Mouse (Mus musculus) adrenal gland, postnatal 10 days (tissue): ENCODE results near the gene Stam. TPM values are rescaled to one million over a fixed set of nuclear protein-coding genes. Genes with fewer than 3 reads are reported as not detected.

Experiments used
- DNase-seq: peaks from one replicate; pipeline ENCODE4 v3.0.0; 2021; ENCODE audit warnings: mixed read lengths
- total RNA-seq, 2 experiments: library from RNA; stranded (reverse); gene quantifications; 2 replicates each; pipeline ENCODE4 v1.2.3; 2021

The Stam gene
- total RNA-seq, 2 experiments from 2014 or later, result 41.6 to 44.3 TPM

DNA sequence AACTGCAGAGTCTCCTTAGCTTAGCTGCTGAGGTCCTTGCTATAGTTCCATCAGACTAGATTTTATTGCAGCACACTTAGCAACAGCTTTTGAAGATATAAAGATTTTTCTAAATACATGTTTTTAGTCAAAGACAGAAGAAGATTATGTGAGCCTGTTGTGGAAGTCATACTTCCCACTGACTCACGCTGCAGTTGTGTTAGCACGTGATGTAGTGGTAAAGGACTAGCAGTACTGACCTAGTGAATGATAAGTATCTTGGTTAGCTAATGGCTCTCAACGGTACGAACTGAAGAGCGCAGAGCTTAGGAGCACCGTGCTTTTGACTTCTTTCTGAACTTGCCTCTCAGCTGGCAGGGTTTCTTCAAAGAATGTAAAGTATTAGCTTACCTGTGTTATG, 52.5 kb downstream of the Stam start:
- no peak for DNase-seq

DNA sequence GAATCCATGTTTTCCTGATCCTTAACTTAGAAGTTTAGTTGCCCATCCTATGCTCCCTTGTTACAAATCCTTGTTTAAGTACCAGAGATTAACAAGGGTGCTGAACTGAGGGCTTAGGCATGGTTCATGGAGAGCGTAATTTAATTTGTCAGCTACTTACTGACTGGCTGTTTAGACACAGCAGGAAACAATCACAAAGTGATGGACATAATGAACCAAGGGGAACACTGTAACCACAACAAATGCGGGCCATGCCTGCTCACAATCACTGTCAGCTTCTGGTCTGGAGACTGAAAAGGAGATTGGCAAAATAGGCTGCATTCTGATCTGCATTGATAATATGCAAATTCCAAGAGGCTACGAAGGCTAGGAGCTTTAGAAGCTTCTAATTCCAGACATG, 53.7 kb downstream of the Stam start:
- no peak for DNase-seq

DNA sequence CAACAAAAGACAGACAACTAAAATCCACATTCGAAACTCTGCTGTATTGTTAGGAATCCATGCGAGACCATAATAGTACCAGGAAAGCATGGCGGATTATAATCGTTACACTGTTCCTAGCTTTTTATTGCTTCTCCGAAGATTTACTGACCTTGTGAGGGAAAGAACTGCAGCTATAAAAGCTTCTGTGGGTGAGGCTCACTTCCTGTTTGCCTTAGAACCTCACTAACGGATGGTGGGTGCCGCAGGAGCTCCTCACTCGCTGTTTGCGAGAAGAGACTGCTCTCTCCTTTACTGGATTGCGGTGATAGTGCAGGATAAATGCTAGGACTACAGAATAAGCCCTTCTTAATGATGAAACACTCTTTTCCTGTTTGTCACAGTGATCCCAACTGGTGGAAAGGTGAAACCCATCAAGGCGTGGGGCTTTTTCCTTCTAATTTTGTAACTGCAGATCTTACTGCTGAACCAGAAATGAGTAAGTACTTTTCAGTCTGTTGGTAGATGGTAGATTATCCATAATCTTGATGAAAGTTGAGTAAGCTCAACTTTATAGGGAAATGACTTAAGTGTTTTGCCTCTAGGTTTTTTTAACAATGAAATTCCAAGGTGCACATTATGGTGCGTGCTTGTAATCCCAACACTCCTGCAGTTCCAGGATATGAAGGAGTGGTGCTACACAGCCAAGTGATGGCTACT, 56.9 kb downstream of the Stam start:
- DNase-seq, result no peak

DNA sequence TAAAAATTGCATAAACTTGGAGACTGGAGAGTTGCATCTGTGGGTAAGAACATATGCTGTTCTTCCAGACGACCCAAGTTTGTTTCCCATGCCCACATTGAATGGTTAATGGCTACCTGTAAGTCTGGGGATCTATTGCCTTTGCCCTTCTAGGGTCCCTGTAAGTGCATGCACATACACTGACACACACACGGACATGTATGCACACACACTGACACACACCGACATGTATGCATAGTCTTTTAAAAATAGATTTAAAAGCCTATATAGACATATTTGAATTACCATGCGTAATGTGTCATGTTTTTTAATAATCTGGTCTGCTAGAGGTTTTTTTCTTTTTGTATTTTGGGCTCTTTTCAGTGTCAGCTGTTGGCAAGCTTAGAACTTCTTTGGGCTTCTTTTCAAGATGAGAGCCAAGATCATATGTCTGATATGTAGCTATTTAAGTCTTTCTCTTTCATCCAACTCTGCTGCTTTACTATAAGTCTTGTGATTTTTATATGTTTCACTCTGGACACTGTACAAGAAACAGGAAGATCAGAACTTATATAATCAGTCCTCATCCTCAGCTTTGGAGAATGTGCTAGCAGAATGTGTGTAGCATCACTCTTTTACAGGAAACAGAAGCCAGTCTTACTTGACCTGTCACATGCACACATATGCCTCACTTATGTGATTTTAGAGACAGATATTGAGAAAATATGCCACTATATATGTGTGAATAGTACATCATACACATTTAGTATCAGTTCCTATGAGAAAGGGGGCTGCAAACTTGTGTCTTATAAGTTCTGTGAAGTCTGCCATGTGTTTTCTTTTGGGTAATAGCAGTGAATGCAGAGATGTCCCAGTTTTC, 58.8 kb downstream of the Stam start:
- no peak for DNase-seq

DNA sequence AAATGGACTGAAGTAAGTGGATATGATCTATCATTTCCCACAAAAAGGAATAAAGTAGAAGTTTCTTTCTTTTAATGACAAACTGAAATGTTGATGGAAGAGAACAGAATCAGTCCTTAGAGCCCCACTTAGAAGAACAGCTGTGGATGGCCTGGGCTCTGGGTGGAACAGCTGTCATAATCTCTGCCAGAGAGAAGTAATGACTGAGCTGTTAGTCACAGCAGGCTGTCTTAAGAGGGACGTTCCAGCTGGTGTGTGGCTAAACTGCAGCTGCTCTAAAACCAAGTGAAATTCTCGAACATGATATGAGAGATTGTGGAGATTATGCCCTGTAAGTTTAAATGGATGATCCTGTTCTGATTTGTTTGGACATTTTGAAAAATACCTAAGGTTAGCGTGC, 63.0 kb downstream of the Stam start:
- DNase-seq, result no peak

DNA sequence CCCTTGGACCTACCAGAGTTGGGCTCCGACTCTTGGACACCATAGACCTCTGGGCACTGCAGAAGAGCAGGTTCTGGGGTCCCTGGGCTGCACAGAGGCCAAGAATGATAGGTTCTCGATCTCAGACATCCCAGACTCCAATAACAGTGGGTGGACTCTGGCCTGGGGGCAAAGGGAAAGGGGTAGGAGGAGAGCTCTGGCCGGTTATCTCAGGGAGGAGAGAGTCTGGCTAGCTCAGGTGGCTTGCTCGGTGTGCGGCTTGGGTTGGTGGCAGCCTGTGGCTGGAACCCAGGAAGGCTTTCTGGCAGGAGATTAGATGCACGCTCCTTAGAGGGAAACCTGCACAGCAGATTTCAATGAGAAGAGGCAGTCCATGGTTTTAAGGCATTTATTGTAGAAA, 65.7 kb downstream of the Stam start:
- DNase-seq, result no peak

DNA sequence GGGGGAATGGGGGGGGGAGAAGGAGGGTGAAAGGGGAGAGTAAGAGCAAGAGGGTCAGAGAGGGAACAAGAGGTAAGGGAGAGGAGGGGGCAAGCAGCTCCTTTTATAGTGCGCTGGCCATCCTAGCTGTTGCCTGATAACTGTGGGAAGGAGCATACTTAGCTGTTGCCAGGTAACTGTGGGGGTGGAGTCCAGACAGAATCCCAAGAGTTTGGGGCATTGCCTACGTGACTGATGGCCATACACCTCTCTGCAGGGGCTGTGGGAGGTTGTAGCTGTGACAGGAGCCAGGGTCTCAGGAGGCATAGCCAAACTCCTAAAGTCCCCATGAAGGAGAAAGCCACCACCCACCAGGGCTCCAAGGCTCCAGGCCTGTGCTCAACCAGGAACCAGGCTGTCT, 66.1 kb downstream of the Stam start:
- no peak for DNase-seq

DNA sequence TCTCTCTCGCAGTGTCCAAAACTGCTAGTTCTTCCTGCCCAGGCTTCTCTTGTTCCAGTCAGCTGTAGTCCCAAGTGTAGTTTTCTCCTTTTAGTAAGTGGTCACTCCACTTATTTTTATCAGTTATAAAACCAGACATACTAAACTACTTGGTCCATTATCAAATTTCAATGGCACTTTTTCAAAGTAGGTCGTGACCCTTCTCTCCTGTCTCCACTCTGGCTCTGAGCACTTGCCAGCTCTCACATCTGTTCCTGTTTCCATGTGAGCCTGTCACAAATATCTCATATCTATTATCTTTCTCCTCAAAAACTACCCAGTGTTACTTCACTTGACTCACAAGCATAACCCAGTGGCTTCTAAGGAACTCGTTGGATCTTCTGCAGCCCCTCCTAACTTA, 71.4 kb downstream of the Stam start:
- no peak for DNase-seq

DNA sequence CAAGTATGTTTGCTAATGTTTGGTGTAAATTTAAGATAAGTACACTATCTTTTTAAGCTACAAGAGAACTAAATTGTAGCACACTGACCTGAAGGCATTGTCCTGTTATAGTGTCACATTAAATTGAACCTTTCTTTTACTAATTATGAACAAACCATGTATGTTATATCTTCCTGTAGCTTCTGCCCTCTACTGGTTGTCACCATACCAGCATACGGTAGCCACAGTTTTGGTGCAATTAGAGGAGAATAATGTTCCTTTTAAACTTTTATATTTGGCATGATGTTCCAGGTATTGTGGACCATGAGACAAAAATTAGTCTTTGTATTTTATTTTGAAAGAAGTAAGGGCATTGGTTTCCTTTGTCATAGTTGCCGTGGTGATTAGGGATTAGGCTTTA, 73.0 kb downstream of the Stam start:
- DNase-seq, result no peak

DNA sequence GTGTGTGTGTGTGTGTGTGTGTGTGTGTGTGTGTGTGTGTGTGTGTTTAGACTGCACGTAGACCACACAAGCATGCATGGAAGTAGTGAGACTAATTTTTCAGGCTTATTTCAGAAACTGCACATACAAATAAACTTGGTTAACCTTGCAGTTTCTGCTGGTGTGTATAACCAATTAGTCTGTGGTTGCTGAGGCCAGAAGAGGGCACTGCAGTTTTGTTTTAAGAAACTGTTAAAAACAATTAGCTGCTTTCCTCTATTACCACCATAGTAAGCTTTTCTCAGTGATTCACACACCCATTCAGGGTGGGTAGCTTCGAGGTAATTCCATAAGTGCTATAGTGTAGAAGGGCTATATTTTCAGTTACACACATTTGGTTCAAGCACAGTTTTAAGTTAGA, 76.9 kb downstream of the Stam start:
- no peak for DNase-seq

DNA sequence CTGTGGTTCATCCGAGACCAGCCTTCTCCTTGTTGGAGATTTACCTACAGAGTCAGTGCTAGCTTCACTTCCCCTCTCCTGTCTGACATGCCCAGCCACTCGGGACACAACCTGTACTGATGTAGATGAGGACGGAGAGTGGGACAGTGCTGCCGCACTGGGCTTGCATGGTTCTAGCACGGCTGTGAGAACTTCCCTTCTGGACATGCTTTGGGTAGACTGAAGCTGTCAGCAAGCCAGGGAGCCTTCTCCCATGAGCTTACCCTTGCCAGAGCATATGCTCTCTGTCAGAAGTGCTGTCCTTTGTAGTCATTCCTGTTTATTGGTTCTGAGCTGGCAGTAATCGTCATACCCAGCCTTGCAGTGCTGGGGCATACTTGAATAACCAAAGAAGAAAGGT, 78.0 kb downstream of the Stam start:
- no peak for DNase-seq

DNA sequence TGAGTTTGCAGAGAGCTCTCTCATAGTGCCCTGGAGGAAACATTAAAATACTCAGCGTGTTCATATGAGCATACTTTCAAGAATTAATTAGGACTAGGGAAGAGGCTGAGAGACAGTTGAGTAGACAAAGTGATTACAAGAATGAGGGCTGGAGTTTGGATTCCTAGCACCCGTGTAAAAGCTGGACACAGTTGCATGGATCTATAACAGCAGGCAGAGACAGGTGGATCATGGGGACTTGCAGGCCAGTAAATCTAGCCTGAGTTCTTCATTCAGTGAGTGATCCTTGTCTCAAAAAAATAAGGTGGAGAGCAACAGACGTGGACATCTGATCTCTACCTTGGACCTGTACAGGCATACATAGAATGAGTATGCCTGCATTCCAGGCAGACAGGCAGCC, 85.1 kb downstream of the Stam start:
- DNase-seq, result no peak

DNA sequence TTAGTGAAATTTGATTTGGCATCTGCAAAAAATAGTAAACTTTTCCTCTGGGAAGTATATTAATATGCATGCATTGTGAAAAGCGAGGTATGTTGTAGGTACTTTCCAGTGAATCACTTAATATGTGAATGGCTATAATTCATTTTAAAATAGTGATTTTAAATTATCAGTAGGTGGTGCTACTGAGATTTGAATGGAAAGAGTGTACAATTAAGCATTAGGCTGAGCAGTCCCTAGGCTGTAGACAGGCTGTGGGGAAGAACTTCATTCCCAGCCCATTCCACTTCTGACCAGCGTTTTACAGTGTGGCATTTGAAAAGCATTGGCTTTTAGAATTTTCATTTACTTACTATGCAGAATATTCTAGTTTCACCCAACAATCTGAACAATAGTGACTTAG, 85.9 kb downstream of the Stam start:
- DNase-seq, result no peak

DNA sequence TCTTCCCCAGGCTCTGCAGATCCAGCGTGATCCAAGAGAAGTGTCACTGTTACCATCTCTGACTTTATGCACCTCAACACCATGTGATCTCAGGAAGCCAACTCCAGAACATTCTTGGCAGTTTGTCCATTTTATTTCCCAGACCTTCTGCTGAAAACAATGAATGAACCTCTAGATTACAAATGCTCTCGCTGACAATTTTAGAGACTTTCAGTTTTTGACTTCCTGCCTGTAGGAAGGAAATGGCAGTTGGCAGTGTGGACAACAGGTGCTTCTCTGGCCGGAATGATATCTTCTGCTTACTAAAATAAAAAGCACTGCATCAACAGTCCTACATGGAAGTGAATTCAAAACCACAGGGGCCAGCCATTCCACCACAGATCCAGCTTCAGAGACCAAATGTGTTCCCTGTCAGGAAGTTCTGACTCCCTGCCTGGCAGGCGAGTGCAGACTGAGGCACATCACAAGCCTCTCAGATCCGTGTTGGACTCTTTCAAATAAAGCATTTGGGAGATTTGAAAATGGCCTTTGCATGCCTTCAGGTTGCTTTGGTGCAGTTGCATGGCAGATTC, 90.6 kb downstream of the Stam start:
- DNase-seq, result no peak

DNA sequence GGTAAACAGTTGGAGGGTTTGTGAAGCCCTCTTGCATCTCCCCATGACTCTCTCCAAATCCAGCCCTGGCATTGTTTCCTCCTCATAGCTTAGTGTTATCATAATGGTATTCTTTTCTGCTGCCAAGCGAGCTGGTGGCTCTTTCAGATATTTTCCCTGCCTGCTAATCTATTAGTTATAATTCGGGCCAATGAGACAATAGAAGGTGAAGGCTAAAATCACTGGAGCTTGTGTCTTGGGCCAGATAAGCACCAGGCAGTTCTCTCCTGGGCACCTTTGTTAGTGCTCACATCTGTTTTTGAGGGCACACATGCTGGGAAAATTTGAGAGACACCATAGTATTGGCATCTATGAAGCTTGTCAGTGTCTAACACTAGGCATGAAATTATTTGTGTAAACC, 91.2 kb downstream of the Stam start:
- DNase-seq, result no peak

DNA sequence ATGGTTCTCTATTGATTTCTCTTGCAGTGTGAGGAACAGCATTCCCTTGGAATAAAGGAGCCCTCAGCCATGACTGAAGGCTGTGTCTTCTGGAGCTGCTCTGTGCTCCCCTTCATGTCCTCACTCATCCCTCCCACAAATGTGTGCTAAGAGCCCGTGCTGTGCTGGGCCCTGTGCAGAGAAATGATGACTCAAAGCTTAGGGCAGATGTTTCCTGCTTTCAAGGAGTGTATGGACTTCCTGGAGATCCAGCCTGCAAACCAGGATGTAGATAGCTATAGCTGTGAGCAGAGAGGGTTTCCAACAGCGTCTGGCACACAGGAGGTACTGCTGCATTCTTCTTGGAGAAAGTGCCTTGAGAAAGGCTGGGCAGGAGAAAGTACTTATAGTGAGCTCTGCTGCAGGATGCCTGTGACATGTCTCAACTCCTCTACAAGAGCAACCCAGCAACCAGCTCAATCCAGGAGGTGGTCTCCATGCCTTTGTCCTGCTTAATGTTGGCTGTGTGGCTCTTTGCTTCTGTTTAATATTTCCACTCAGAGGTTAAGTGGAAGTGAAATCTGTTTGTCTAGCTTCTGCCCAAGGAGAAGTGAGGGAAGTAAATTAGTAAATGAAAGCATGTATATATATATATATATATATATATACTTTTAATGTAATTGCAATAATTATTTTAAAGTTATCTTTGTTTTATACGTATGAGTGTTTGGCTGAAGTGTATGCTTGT, 91.9 kb downstream of the Stam start:
- DNase-seq, result no peak

DNA sequence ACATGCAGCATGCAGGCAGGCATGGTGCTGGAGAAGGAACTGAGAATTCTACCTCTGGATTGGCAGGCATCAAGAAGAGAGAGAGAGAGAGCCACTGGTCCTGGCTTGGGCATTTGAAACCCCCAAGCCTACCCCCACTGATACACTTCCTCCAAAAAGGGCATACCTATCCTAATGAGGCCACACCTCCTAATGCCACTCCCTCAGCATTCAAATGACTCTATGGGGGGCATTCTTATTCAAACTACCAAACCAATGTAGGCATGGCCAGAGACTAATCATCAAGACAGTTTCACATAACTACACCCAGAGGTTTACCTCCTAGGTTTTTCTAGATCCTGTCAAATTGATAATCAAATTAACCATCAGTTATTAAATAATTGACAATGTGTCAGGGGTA, 93.8 kb downstream of the Stam start:
- DNase-seq, result no peak

DNA sequence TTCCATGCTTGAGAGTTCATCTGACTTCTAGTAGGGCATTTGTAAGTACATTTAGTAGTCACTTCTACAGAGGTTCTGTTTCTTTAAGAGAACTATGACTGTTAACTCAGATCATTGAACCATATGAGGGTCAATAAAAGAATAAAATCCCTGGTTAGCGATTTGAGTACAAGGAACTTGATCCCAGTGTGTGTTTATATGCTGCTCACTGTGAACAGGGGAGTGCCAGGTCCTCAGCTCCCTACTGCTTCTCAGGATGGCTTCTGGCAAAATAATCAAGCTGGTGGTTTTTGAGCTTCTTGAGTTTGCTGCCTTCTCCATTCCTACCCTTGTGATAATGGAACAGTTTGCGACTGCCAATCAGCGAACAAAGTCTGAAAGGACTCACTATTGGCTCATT, 100.4 kb downstream of the Stam start, which contains the start of gene Tmem236:
TSS of gene Tmem236 (plus strand) at position 190 of the 400 bp plus-strand sequence.
- no peak for DNase-seq

DNA sequence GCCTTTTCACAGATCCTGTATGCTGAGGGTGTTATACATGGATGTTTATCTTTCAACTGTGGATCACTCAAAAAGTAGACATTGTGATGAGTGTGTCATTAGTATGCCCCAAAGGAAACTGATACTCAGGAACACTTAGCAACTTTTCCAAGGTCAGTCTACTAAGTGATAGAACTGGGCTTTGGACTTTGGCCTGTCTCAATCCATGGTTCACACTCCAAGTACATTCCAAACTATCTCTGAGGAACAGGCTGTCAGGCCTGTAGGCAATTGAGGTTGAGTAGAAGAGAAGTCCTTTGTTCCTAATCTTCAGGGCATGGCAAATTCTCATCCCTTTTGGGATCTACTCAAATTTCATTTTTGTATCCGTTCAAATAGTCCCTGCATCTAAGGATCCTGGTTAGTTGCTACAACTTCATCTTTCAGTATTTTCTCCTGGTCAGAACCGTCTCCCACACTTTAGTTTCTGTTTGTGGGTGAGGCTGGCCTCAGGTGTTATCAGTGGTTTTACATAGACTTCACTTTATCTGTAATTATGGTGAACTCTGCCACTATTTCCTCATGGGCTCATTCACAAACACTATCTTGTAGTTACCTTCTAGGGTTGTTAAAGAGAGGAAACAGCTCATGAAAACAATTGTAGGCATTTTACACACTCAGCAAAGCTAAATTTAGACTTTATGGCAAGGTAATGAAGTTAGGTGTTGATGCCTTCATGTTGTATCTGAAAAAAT, 102.7 kb downstream of the Stam start:
- no peak for DNase-seq

DNA sequence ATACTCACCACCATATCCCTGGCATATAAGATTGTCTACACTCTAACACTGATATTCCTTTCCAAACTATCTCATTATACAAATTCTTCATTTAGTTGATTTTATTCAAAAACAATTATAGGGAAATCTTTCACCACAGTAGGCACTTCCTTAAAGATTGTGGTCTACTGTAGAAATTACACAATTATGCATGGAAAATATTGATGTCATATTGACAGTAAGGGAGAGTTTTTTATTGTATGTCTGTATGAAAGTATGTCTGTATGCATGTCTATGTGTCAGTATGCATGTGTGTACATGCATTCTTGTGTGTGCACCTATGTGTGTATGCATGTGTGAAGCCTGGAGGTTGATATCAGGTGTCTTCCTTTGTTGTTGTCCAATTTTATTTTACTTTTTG, 110.5 kb downstream of the Stam start:
- no peak for DNase-seq

DNA sequence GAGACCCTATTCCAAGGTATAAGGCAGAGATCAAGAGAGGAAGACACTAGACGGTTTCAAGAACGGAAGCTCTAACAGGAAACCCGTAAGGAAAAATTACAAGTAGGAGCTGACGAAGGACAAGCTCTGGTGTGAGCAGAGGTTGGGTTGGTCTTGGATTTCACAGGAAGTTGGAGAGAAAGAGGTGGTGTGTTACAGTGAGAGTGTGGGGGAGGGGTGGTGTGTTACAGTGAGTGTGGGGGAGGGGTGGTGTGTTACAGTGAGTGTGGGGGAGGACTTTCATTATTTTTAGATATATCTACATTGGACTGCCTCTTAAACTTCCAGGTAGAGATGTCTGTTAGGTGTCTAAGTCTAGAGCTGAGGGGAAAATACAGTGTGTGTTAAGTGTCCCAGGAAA, 116.8 kb downstream of the Stam start:
- DNase-seq, result no peak

DNA sequence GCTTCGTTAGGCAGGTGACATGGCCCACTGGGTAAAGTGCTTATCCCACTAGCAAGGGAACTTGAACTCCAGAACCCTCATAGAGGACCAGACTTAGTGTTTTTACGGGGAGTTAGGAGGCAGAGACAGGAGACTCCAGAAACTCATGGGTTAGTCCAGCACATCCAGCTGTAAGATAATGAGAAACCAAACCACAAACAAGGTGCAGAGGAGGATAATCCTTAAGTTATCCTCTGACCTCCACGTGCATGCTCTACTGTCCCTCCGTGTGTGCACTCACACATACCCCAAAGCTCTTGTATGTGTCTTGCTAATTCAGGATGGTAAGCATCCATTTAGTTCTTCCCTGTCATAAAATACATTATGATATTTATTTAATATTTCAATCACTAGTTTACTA, 117.7 kb downstream of the Stam start:
- DNase-seq, result no peak
